Mouse (Mus musculus) liver, embryonic 12.5 days (tissue): ENCODE measurements around the gene Ccdc87. TPM values are rescaled to one million over a fixed set of nuclear protein-coding genes. Genes with fewer than 3 reads are reported as not detected.

Experiments used
- ATAC-seq: fragments of 200-750 bp; cut with Nextera tagmentation; 2 replicates; pipeline ENCODE4 v1.8.0; 2017; ENCODE audit warnings: moderate number of reproducible peaks, mild to moderate bottlenecking, moderate library complexity
- H3K27ac ChIP-seq: fragments of 300-500 bp; sonication (generic); 2 replicates; pipeline ENCODE4 v1.5.1; 2016; ENCODE audit warnings: mild to moderate bottlenecking
- H3K27me3 ChIP-seq: fragments of 300-500 bp; sonication (generic); replicated peaks from 2 replicates; pipeline ENCODE4 v1.6.1; 2016; ENCODE audit warnings: mild to moderate bottlenecking, moderate library complexity
- H3K36me3 ChIP-seq: fragments of 300-500 bp; sonication (generic); 2 replicates; pipeline ENCODE4 v1.6.1; 2016; ENCODE audit warnings: mild to moderate bottlenecking, moderate library complexity
- H3K4me1 ChIP-seq: fragments of 300-500 bp; sonication (generic); 2 replicates; pipeline ENCODE4 v1.6.1; 2016
- H3K4me2 ChIP-seq: fragments of 300-500 bp; sonication (generic); 2 replicates; pipeline ENCODE4 v1.6.1; 2016; ENCODE audit warnings: mild to moderate bottlenecking, moderate library complexity
- H3K4me3 ChIP-seq: fragments of 300-500 bp; sonication (generic); 2 replicates; pipeline ENCODE4 v1.5.1; 2016; ENCODE audit warnings: mild to moderate bottlenecking, moderate library complexity
- H3K9ac ChIP-seq: fragments of 300-500 bp; sonication (generic); 2 replicates; pipeline ENCODE4 v1.6.1; 2016; ENCODE audit warnings: mild to moderate bottlenecking, moderate library complexity
- H3K9me3 ChIP-seq: fragments of 300-500 bp; sonication (generic); replicated peaks from 2 replicates; pipeline ENCODE4 v1.6.1; 2016; ENCODE audit warnings: mild to moderate bottlenecking, moderate library complexity
- WGBS: fragments of 180-500 bp; shearing (Covaris S2); methylation state at CpG from one replicate; pipeline ENCODE4 v1.1.7; 2016; ENCODE audit not compliant: insufficient replicate concordance; 5-methylcytosine and 5-hydroxymethylcytosine counted together
- polyA plus RNA-seq: library from polyadenylated mRNA; unstranded; fragments of >200 nt; fragmentation: Nextera tagmentation; extraction: Ambion mirVana; gene quantifications from 2 replicates; pipeline ENCODE4 v1.2.1, GENCODE M21; 2016

Gene Ccdc87
- polyA plus RNA-seq = not detected in 2 replicates

- 0% methylated on average over 25 of the region's 25 CpGs for whole genome bisulfite sequencing
- H3K27ac ChIP-seq = peak within 1 kb of the TSS; percentile 68
- H3K4me3 ChIP-seq = peak within 1 kb of the TSS; percentile 69
- peaks cover 48% of the 10 kb centered on the region for H3K4me1 ChIP-seq
- peak within 1 kb of the TSS; percentile 94 for H3K4me2 ChIP-seq
- peak; percentile 99 for ATAC-seq
- no peaks in the 10 kb centered on the region for H3K9me3 ChIP-seq
- H3K36me3 ChIP-seq = peaks cover 3% of the 10 kb centered on the region
- H3K27me3 ChIP-seq = peaks cover 41% of the 10 kb centered on the region
- peak within 1 kb of the TSS; percentile 82 for H3K9ac ChIP-seq
Measured at GRCm38 (mm10) chr19:4839149-4839548, at the start of gene Ccdc87, which contains the start of gene Ccs. Ccdc87 (plus strand) TSS chr19:4839366. Ccs (minus strand) TSS chr19:4839332.

GRCm38 (mm10) chr19:4793281-4793830, 45.8 kb upstream of the Ccdc87 start:
- H3K4me3 ChIP-seq = peak overlapping the region; percentile 79
- peak overlapping the region; percentile 81 for H3K9ac ChIP-seq
- no peaks in the 10 kb centered on the region for H3K9me3 ChIP-seq
- no peaks in the 10 kb centered on the region for H3K27me3 ChIP-seq
- peak overlapping the region; percentile 88 for H3K4me2 ChIP-seq
- H3K36me3 ChIP-seq = peaks cover 67% of the 10 kb centered on the region
- WGBS = under 1% methylated on average over 16 of the region's 16 CpGs
- H3K27ac ChIP-seq = peak overlapping the region; percentile 89
- H3K4me1 ChIP-seq = peaks cover 76% of the 10 kb centered on the region
- peak; percentile 42 for ATAC-seq

DNA sequence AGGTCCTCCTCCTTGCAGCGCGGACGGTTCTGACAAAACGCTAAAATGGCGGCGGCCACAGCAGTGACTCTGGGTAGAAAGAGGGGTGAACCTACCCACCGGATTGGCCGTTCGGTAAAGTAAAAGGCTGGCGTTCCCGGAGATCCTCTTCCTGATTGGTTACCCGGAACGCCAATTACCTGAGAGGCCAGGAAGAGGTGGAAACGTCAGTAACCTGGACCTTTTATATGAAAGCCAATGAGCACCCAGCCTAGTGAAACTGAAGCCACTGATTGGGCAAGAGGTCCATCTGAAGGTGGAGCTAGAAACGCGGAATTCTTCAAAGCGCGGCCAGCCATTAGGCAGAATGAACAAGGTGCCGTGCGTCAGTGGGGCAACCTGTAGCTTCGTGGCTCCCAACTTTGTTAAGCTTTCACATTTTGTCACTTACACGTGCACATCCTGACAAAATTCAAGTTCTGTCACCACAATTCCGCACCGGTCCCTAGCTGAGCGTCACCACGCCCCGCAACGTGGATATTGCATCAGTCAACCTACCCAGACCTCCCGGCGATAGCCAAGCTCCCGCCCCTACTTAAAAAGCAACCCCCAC, 45.2 kb upstream of the Ccdc87 start, which contains the start of gene Rbm4:
Rbm4 (minus strand) TSS at position 71 of the 592 bp plus-strand sequence.
- peak; percentile 97 for ATAC-seq
- Histone ChIP-seq H3K27ac (peak within 1 kb of the TSS; percentile 89), H3K9ac (peak within 1 kb of the TSS; percentile 81), H3K27me3 (no peaks in the 10 kb centered on the region), H3K4me1 (peaks cover 76% of the 10 kb centered on the region), H3K9me3 (no peaks in the 10 kb centered on the region), H3K4me2 (peak within 1 kb of the TSS; percentile 88), H3K36me3 (peaks cover 67% of the 10 kb centered on the region), H3K4me3 (peak within 1 kb of the TSS; percentile 79)
- under 1% methylated on average over 31 of the region's 31 CpGs for WGBS

DNA sequence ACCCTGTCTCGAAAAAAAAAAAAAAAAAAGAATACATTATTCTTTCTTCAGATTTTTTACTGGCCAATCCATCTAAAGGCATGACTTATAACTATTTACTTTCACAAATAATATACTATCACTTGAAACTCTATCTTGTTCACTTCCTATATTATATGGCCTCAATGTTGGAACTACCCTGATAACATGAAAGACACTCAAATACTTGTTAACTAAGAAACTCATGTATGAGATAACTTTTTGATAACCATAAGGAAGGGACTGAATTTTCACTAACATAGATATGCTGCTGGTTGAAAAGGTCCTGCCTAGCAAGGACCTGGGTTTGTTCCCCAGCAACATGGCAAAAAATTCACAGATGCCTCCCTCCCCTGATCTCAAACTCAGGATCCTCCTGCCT, 43.2 kb upstream of the Ccdc87 start:
- H3K4me3 ChIP-seq = no peak overlapping the region
- H3K27ac ChIP-seq = peak overlapping the region; percentile 58
- H3K4me1 ChIP-seq = peaks cover 60% of the 10 kb centered on the region
- no peak overlapping the region for H3K4me2 ChIP-seq
- H3K27me3 ChIP-seq = no peaks in the 10 kb centered on the region
- peaks cover 68% of the 10 kb centered on the region for H3K36me3 ChIP-seq
- no peak for ATAC-seq
- WGBS = 56% methylated on average over 1 of the region's 1 CpGs
- H3K9ac ChIP-seq = no peak overlapping the region
- no peaks in the 10 kb centered on the region for H3K9me3 ChIP-seq

DNA sequence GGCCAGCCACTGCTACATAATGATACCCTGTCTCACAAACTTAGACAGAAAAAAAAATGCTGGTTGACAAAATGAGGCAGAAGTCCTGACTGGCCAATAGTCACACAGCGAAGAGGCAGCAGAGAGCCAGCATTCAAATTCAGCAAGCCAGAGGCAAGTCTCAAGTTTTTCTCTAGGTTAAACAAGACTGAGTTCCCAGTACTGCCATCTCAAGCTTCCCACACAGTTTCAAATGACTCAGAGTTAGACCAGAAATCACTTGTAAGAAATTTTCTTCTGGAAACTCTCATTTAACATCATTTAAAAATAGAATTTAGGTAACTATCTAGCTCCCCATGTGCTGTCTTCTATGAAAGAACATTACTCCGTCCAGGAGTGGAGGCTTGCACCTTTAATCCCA, 41.3 kb upstream of the Ccdc87 start:
- H3K27ac ChIP-seq = 0 out of 2 replicates have a peak overlapping the region, but pooled peaks have one; percentile 28
- H3K9ac ChIP-seq = no peak overlapping the region
- no peaks in the 10 kb centered on the region for H3K27me3 ChIP-seq
- H3K36me3 ChIP-seq = peaks cover 70% of the 10 kb centered on the region
- no peak overlapping the region for H3K4me2 ChIP-seq
- H3K4me1 ChIP-seq = peaks cover 43% of the 10 kb centered on the region
- no peaks in the 10 kb centered on the region for H3K9me3 ChIP-seq
- no peak for ATAC-seq
- H3K4me3 ChIP-seq = no peak overlapping the region
- 90% methylated on average over 2 of the region's 2 CpGs for WGBS

DNA sequence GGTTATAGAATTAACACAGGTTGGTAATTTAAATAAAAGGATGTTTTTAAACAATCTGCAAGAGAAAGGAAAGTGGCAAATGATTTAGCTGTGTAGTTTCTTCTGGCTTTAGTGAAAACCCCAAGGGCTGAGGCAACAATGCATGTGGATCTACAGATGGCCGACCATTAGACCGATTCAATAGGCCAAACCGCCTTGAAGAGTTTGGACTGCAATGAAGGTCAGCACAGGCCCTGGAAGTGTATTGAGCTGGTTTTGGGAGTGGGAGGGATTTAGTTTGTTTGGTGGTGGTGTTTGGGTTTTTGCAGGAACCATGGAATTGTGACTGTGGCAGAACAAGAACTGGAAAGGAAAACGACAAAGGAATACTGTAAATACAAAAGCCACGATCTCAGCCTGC, 40.1 kb upstream of the Ccdc87 start:
- Histone ChIP-seq H3K27ac (no peak overlapping the region), H3K27me3 (no peaks in the 10 kb centered on the region), H3K9me3 (no peaks in the 10 kb centered on the region), H3K4me1 (peaks cover 51% of the 10 kb centered on the region), H3K4me2 (no peak overlapping the region), H3K9ac (no peak overlapping the region), H3K4me3 (no peak overlapping the region), H3K36me3 (peaks cover 82% of the 10 kb centered on the region)
- WGBS = 90% methylated on average over 5 of the region's 5 CpGs
- ATAC-seq = no peak

GRCm38 (mm10) chr19:4802691-4803091, 36.5 kb upstream of the Ccdc87 start:
- Histone ChIP-seq H3K27ac (no peak overlapping the region), H3K27me3 (no peaks in the 10 kb centered on the region), H3K4me2 (no peak overlapping the region), H3K4me1 (peaks cover 51% of the 10 kb centered on the region), H3K9me3 (no peaks in the 10 kb centered on the region), H3K4me3 (no peak overlapping the region), H3K36me3 (peaks cover 86% of the 10 kb centered on the region), H3K9ac (no peak overlapping the region)
- WGBS = 90% methylated on average over 7 of the region's 7 CpGs
- ATAC-seq = no peak

- H3K4me3 ChIP-seq = no peak overlapping the region
- no peak for ATAC-seq
- H3K4me1 ChIP-seq = peaks cover 51% of the 10 kb centered on the region
- peaks cover 84% of the 10 kb centered on the region for H3K36me3 ChIP-seq
- no peaks in the 10 kb centered on the region for H3K9me3 ChIP-seq
- WGBS = 81% methylated on average over 10 of the region's 10 CpGs
- no peak overlapping the region for H3K27ac ChIP-seq
- H3K9ac ChIP-seq = no peak overlapping the region
- no peak overlapping the region for H3K4me2 ChIP-seq
- H3K27me3 ChIP-seq = no peaks in the 10 kb centered on the region
Measured at GRCm38 (mm10) chr19:4803283-4803682, 35.9 kb upstream of the Ccdc87 start.

DNA sequence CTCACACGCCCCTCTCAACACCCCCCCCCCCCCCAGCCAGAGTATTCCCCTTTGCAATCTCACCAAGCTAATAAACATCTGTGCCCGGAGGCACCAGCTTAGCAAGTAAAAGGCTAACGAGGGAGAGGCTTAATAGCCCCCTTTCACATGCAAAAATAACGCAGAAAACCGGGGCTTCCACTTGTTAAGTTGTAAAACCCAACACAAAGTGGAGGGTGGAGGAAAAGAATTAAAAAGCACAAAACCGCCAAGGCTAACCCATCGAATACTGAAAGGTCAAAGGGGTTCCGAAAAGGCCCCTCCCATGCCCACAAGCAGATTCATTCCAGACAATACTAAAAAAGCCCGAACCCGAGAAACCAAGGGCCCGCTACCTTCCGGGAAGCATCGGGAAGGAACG, 28.9 kb upstream of the Ccdc87 start:
- H3K4me1 ChIP-seq = peaks cover 51% of the 10 kb centered on the region
- H3K4me3 ChIP-seq = peak overlapping the region; percentile 96
- H3K9me3 ChIP-seq = no peaks in the 10 kb centered on the region; the same call in 1 of the 2 replicates
- H3K9ac ChIP-seq = peak overlapping the region; percentile 89
- ATAC-seq = no peak
- peak overlapping the region; percentile 96 for H3K27ac ChIP-seq
- H3K4me2 ChIP-seq = peak overlapping the region; percentile 90
- peaks cover 19% of the 10 kb centered on the region; the same call in 1 of the 2 replicates for H3K36me3 ChIP-seq
- no peaks in the 10 kb centered on the region for H3K27me3 ChIP-seq
- under 1% methylated on average over 14 of the region's 14 CpGs for WGBS

DNA sequence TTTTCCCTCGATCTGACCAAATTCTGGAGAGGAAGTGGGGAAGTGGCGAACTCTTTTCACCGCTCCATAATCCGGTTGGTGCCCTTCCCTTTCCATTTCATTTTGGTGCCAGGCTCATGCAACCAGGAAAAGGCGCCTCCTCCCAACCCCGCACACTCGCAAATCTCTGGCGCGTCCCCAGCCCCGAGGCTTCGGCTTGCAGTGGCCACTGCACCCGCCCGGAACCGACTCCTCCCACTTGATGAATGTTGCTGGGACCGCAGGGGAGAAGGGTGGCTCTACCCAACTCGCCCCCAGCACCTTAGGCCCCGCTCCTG, 28.5 kb upstream of the Ccdc87 start:
- under 1% methylated on average over 17 of the region's 17 CpGs for WGBS
- H3K4me3 ChIP-seq = peak overlapping the region; percentile 96
- H3K27me3 ChIP-seq = no peaks in the 10 kb centered on the region
- peaks cover 47% of the 10 kb centered on the region for H3K4me1 ChIP-seq
- no peaks in the 10 kb centered on the region; the same call in 1 of the 2 replicates for H3K9me3 ChIP-seq
- peak overlapping the region; percentile 90 for H3K4me2 ChIP-seq
- H3K36me3 ChIP-seq = peaks cover 18% of the 10 kb centered on the region; the same call in 1 of the 2 replicates
- ATAC-seq = no peak
- peak overlapping the region; percentile 89 for H3K9ac ChIP-seq
- peak overlapping the region; percentile 96 for H3K27ac ChIP-seq

GRCm38 (mm10) chr19:4811063-4811908, 27.9 kb upstream of the Ccdc87 start, which contains the start of the genes Gm21992 and Rbm14:
Gm21992 (minus strand) TSS chr19:4811612.
Rbm14 (minus strand) TSS chr19:4811634.
- under 1% methylated on average over 83 of the region's 83 CpGs for WGBS
- no peaks in the 10 kb centered on the region for H3K27me3 ChIP-seq
- peak within 1 kb of the TSS; percentile 89 for H3K9ac ChIP-seq
- H3K4me3 ChIP-seq = peak within 1 kb of the TSS; percentile 96
- peak within 1 kb of the TSS; percentile 96 for H3K27ac ChIP-seq
- H3K9me3 ChIP-seq = no peaks in the 10 kb centered on the region; the same call in 1 of the 2 replicates
- peaks cover 41% of the 10 kb centered on the region for H3K4me1 ChIP-seq
- ATAC-seq = peak; percentile 97
- peaks cover 12% of the 10 kb centered on the region; the same call in 1 of the 2 replicates for H3K36me3 ChIP-seq
- peak within 1 kb of the TSS; percentile 90 for H3K4me2 ChIP-seq
